Mouse (Mus musculus) midbrain, embryonic 16.5 days (tissue): ENCODE measurements around the gene Plxnd1. TPM values are rescaled to one million over a fixed set of nuclear protein-coding genes. Genes with fewer than 3 reads are reported as not detected.

Experiments used
- ATAC-seq: fragments of 200-750 bp; cut with Nextera tagmentation; 2 replicates; pipeline ENCODE4 v1.8.0; 2017; ENCODE audit warnings: moderate TSS enrichment
- H3K27ac ChIP-seq: fragments of 300-500 bp; sonication (generic); 2 replicates; pipeline ENCODE4 v1.5.1; 2014; ENCODE audit warnings: mild to moderate bottlenecking, low read length, mixed read lengths
- H3K27me3 ChIP-seq: fragments of 300-500 bp; sonication (generic); 2 replicates; pipeline ENCODE4 v1.6.1; 2014; ENCODE audit warnings: low read depth, low read length, mixed read lengths; ENCODE audit not compliant: control insufficient read depth, insufficient read depth
- H3K36me3 ChIP-seq: fragments of 300-500 bp; sonication (generic); 2 replicates; pipeline ENCODE4 v1.6.1; 2014; ENCODE audit warnings: mild to moderate bottlenecking, low read length, moderate library complexity, mixed read lengths; ENCODE audit not compliant: control insufficient read depth, insufficient read depth
- H3K4me1 ChIP-seq: fragments of 300-500 bp; sonication (generic); 2 replicates; pipeline ENCODE4 v1.6.1; 2014; ENCODE audit warnings: mild to moderate bottlenecking, low read length, mixed read lengths; ENCODE audit not compliant: control insufficient read depth, insufficient read depth
- H3K4me2 ChIP-seq: fragments of 300-500 bp; sonication (generic); 2 replicates; pipeline ENCODE4 v1.6.1; 2014; ENCODE audit warnings: mild to moderate bottlenecking, low read length, mixed read lengths
- H3K4me3 ChIP-seq: fragments of 300-500 bp; sonication (generic); 2 replicates; pipeline ENCODE4 v1.5.1; 2014; ENCODE audit warnings: low read depth, mild to moderate bottlenecking, low read length, moderate library complexity, mixed read lengths
- H3K9ac ChIP-seq: fragments of 300-500 bp; sonication (generic); 2 replicates; pipeline ENCODE4 v1.6.1; 2014; ENCODE audit warnings: low read depth, low read length, mixed read lengths
- H3K9me3 ChIP-seq: fragments of 300-500 bp; sonication (generic); replicated peaks from 2 replicates; pipeline ENCODE4 v1.6.1; 2014; ENCODE audit warnings: mild to moderate bottlenecking, low read length, mixed read lengths; ENCODE audit not compliant: control insufficient read depth, poor library complexity, severe bottlenecking
- WGBS: fragments of 180-500 bp; shearing (Covaris S2); extraction: QIAGEN DNeasy Blood & Tissue Kit; methylation state at CpG from one replicate; pipeline ENCODE4 v1.1.7; 2014; 5-methylcytosine and 5-hydroxymethylcytosine counted together
- polyA plus RNA-seq: library from polyadenylated mRNA; unstranded; fragments of >200 nt; fragmentation: Nextera tagmentation; extraction: Ambion mirVana; gene quantifications from 2 replicates; pipeline ENCODE4 v1.2.1, GENCODE M21; 2015

Plxnd1 gene
- polyA plus RNA-seq, 1 experiment from 2014 or later, result 7.5 TPM

GRCm38 (mm10) chr6:115943498-115944427, 51.0 kb downstream of the Plxnd1 start:
- H3K36me3 ChIP-seq, result no peaks in the 10 kb centered on the region
- no peaks in the 10 kb centered on the region for H3K4me1 ChIP-seq
- no peak overlapping the region for H3K4me3 ChIP-seq
- no peak overlapping the region for H3K27ac ChIP-seq
- ATAC-seq, result no peak
- no peaks in the 10 kb centered on the region for H3K27me3 ChIP-seq
- 84% methylated on average over 9 of the region's 9 CpGs for WGBS
- no peak overlapping the region for H3K4me2 ChIP-seq
- no peak overlapping the region for H3K9ac ChIP-seq
- no peaks in the 10 kb centered on the region for H3K9me3 ChIP-seq

- WGBS, result 18% methylated on average over 4 of the region's 12 CpGs
- no peaks in the 10 kb centered on the region for H3K27me3 ChIP-seq
- H3K27ac ChIP-seq, result no peak overlapping the region
- H3K9ac ChIP-seq, result no peak overlapping the region
- no peak overlapping the region for H3K4me2 ChIP-seq
- H3K4me3 ChIP-seq, result no peak overlapping the region
- no peaks in the 10 kb centered on the region; the same call in 1 of the 2 replicates for H3K9me3 ChIP-seq
- no peak for ATAC-seq
- no peaks in the 10 kb centered on the region for H3K4me1 ChIP-seq
- H3K36me3 ChIP-seq, result no peaks in the 10 kb centered on the region
Measured at GRCm38 (mm10) chr6:115941128-115941527, 53.7 kb downstream of the Plxnd1 start.

- 90% methylated on average over 1 of the region's 1 CpGs for WGBS
- H3K4me1 ChIP-seq, result no peaks in the 10 kb centered on the region
- H3K9ac ChIP-seq, result no peak overlapping the region
- no peak for ATAC-seq
- H3K27me3 ChIP-seq, result no peaks in the 10 kb centered on the region
- H3K27ac ChIP-seq, result no peak overlapping the region
- no peaks in the 10 kb centered on the region; the same call in 1 of the 2 replicates for H3K9me3 ChIP-seq
- no peaks in the 10 kb centered on the region for H3K36me3 ChIP-seq
- no peak overlapping the region for H3K4me3 ChIP-seq
- no peak overlapping the region for H3K4me2 ChIP-seq
Measured at GRCm38 (mm10) chr6:115940603-115941002, 54.2 kb downstream of the Plxnd1 start.

GRCm38 (mm10) chr6:115938798-115939197, 56.0 kb downstream of the Plxnd1 start:
- ATAC-seq, result no peak
- no peaks in the 10 kb centered on the region for H3K4me1 ChIP-seq
- no peak overlapping the region for H3K9ac ChIP-seq
- no peak overlapping the region for H3K4me2 ChIP-seq
- no peaks in the 10 kb centered on the region for H3K27me3 ChIP-seq
- H3K9me3 ChIP-seq, result no peaks in the 10 kb centered on the region; the same call in 1 of the 2 replicates
- 78% methylated on average over 1 of the region's 1 CpGs for WGBS
- H3K36me3 ChIP-seq, result no peaks in the 10 kb centered on the region
- no peak overlapping the region for H3K4me3 ChIP-seq
- H3K27ac ChIP-seq, result no peak overlapping the region

- no peak overlapping the region for H3K27ac ChIP-seq
- no peaks in the 10 kb centered on the region for H3K36me3 ChIP-seq
- H3K4me2 ChIP-seq, result no peak overlapping the region
- no peak for ATAC-seq
- no peaks in the 10 kb centered on the region; the same call in 1 of the 2 replicates for H3K9me3 ChIP-seq
- no peaks in the 10 kb centered on the region for H3K27me3 ChIP-seq
- WGBS, result 92% methylated on average over 2 of the region's 2 CpGs
- H3K4me1 ChIP-seq, result no peaks in the 10 kb centered on the region
- no peak overlapping the region for H3K9ac ChIP-seq
- no peak overlapping the region for H3K4me3 ChIP-seq
Measured at GRCm38 (mm10) chr6:115938011-115938410, 56.8 kb downstream of the Plxnd1 start.

- Histone ChIP-seq H3K9ac (no peak overlapping the region), H3K4me2 (no peak overlapping the region), H3K9me3 (no peaks in the 10 kb centered on the region; the same call in 1 of the 2 replicates), H3K27me3 (no peaks in the 10 kb centered on the region), H3K4me3 (no peak overlapping the region), H3K36me3 (no peaks in the 10 kb centered on the region), H3K4me1 (peaks cover 4% of the 10 kb centered on the region; the same call in 1 of the 2 replicates), H3K27ac (no peak overlapping the region)
- WGBS, result 86% methylated on average over 8 of the region's 8 CpGs
- ATAC-seq, result no peak
Measured at GRCm38 (mm10) chr6:115935544-115935943, 59.3 kb downstream of the Plxnd1 start.

- H3K4me1 ChIP-seq, result peaks cover 4% of the 10 kb centered on the region; the same call in 1 of the 2 replicates
- H3K9me3 ChIP-seq, result no peaks in the 10 kb centered on the region
- H3K4me3 ChIP-seq, result no peak overlapping the region
- no peak overlapping the region for H3K27ac ChIP-seq
- ATAC-seq, result no peak
- H3K4me2 ChIP-seq, result no peak overlapping the region
- H3K27me3 ChIP-seq, result no peaks in the 10 kb centered on the region
- H3K36me3 ChIP-seq, result no peaks in the 10 kb centered on the region
- 90% methylated on average over 3 of the region's 3 CpGs for WGBS
- H3K9ac ChIP-seq, result no peak overlapping the region
Measured at GRCm38 (mm10) chr6:115932391-115932790, 62.4 kb downstream of the Plxnd1 start.

- no peak for ATAC-seq
- Histone ChIP-seq H3K27me3 (no peaks in the 10 kb centered on the region), H3K27ac (no peak within 1 kb of the TSS), H3K9me3 (no peaks in the 10 kb centered on the region), H3K9ac (no peak within 1 kb of the TSS), H3K36me3 (no peaks in the 10 kb centered on the region), H3K4me1 (peaks cover 4% of the 10 kb centered on the region; the same call in 1 of the 2 replicates), H3K4me3 (no peak within 1 kb of the TSS), H3K4me2 (no peak within 1 kb of the TSS)
- 88% methylated on average over 14 of the region's 14 CpGs for WGBS
Measured at GRCm38 (mm10) chr6:115931639-115932038, 63.2 kb downstream of the Plxnd1 start, which contains the start of gene Rho. Gene Rho, plus strand, starts transcription at chr6:115931748.

GRCm38 (mm10) chr6:115930018-115930417, 64.8 kb downstream of the Plxnd1 start:
- no peak for ATAC-seq
- H3K36me3 ChIP-seq, result no peaks in the 10 kb centered on the region
- WGBS, result 70% methylated on average over 5 of the region's 5 CpGs
- H3K4me2 ChIP-seq, result no peak overlapping the region
- no peaks in the 10 kb centered on the region for H3K9me3 ChIP-seq
- no peak overlapping the region for H3K27ac ChIP-seq
- no peak overlapping the region for H3K4me3 ChIP-seq
- no peak overlapping the region for H3K9ac ChIP-seq
- no peaks in the 10 kb centered on the region for H3K27me3 ChIP-seq
- peaks cover 4% of the 10 kb centered on the region; the same call in 1 of the 2 replicates for H3K4me1 ChIP-seq
